Mouse (Mus musculus) hindbrain, postnatal 0 days (tissue): Measurements from ENCODE around the gene Rab8a. TPM values are rescaled to one million over a fixed set of nuclear protein-coding genes. Genes with fewer than 3 reads are reported as not detected.

Experiments used
- ATAC-seq: fragments of 200-750 bp; cut with Nextera tagmentation; 2 replicates; pipeline ENCODE4 v1.8.0; 2017; ENCODE audit warnings: mild to moderate bottlenecking, moderate TSS enrichment, moderate library complexity
- DNase-seq: peaks from one replicate; pipeline ENCODE4 v3.0.0-alpha.2; 2015; ENCODE audit warnings: low spot score
- H3K27ac ChIP-seq: fragments of 300-500 bp; sonication (generic); 2 replicates; pipeline ENCODE4 v1.5.1; 2014; ENCODE audit warnings: mild to moderate bottlenecking
- H3K27me3 ChIP-seq: fragments of 300-500 bp; sonication (generic); 2 replicates; pipeline ENCODE4 v1.6.1; 2014; ENCODE audit warnings: low read length, mixed read lengths; ENCODE audit not compliant: insufficient read depth
- H3K36me3 ChIP-seq: fragments of 300-500 bp; sonication (generic); 2 replicates; pipeline ENCODE4 v1.6.1; 2014; ENCODE audit warnings: low read length, mixed read lengths; ENCODE audit not compliant: insufficient read depth
- H3K4me1 ChIP-seq: fragments of 300-500 bp; sonication (generic); 2 replicates; pipeline ENCODE4 v1.6.1; 2014; ENCODE audit warnings: antibody characterized with exemption, low read length, mixed read lengths; ENCODE audit not compliant: insufficient read depth
- H3K4me2 ChIP-seq: fragments of 300-500 bp; sonication (generic); 2 replicates; pipeline ENCODE4 v1.6.1; 2014; ENCODE audit warnings: low read depth, mild to moderate bottlenecking, low read length, moderate library complexity, mixed read lengths
- H3K4me3 ChIP-seq: fragments of 300-500 bp; sonication (generic); 2 replicates; pipeline ENCODE4 v1.5.1; 2014; ENCODE audit warnings: low read length
- H3K9ac ChIP-seq: fragments of 300-500 bp; sonication (generic); replicated peaks from 2 replicates; pipeline ENCODE4 v1.6.1; 2014; ENCODE audit warnings: mild to moderate bottlenecking, low read length, moderate library complexity, mixed read lengths
- H3K9me3 ChIP-seq: fragments of 300-500 bp; sonication (generic); 2 replicates; pipeline ENCODE4 v1.6.1; 2016; ENCODE audit warnings: low read length, mixed read lengths
- CTCF ChIP-seq: IDR thresholded peaks from 2 replicates; pipeline ENCODE4 v1.5.1; 2016; ENCODE audit warnings: antibody characterized with exemption, control low read depth, low read depth
- WGBS: fragments of 180-500 bp; shearing (Covaris S2); extraction: QIAGEN DNeasy Blood & Tissue Kit; methylation state at CpG from one replicate; pipeline ENCODE4 v1.1.7; 2014; 5-methylcytosine and 5-hydroxymethylcytosine counted together
- polyA plus RNA-seq: library from polyadenylated mRNA; unstranded; fragments of >200 nt; fragmentation: Nextera tagmentation; extraction: Ambion mirVana; gene quantifications from 2 replicates; pipeline ENCODE4 v1.2.1, GENCODE M21; 2015
- total RNA-seq: library from RNA; depleted of rRNA; stranded (reverse); fragments of >200 nt; gene quantifications from 2 replicates; pipeline ENCODE4 v1.2.3, GENCODE M21; 2014; rRNA removed

The Rab8a gene
- total and polyA plus RNA-seq, 2 experiments from 2014 or later = 29.5 to 71.5 TPM

DNA sequence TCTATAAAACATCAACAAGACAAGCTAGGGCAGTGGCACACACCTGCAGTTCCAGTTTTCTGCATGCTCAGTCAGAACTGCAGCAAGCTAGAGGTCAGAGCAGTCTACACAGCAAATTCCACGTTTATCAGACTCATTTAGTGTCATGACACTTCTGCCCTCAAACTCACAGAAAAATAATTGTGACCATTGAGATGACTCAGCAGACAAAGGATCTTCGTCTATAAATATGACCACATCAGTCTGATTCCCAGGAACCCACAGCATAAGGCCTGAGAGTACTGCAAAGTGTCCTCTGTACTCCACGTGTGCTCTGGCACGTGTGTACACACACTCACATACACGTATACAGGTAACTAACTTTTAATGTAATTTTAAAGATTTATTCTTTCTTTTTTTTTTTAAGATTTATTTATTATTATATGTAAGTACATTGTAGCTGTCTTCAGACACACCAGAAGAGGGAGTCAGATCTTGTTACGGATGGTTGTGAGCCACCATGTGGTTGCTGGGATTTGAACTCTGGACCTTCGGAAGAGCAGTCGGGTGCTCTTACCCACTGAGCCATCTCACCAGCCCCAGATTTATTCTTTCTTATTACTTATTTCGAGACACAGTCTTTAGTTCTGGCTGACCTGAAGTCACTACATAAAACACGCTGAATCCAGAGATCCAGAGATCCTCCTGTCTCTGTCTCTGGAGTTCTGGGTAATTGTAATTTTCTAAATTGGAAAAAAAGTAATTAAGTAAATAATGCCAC lies 58.0 kb downstream of the Rab8a start:
- DNase-seq = no peak
- no peaks in the 10 kb centered on the region for H3K27me3 ChIP-seq
- no peaks in the 10 kb centered on the region for H3K9me3 ChIP-seq
- WGBS = 75% methylated on average over 9 of the region's 10 CpGs
- H3K27ac ChIP-seq = no peak overlapping the region
- H3K4me2 ChIP-seq = peak overlapping the region; percentile 88
- peaks cover 10% of the 10 kb centered on the region for H3K36me3 ChIP-seq
- no peak for TF ChIP-seq CTCF
- H3K4me1 ChIP-seq = peaks cover 7% of the 10 kb centered on the region
- peak; percentile 33 for ATAC-seq
- peak overlapping the region; percentile 83 for H3K4me3 ChIP-seq
- no peak overlapping the region for H3K9ac ChIP-seq

GRCm38 (mm10) chr8:72219541-72220363 lies 58.8 kb downstream of the Rab8a start, which contains the start of gene Fam32a:
Fam32a (plus strand) TSS chr8:72219730.
- TF ChIP-seq CTCF = no peak
- H3K27ac ChIP-seq = peak within 1 kb of the TSS; percentile 84
- peak within 1 kb of the TSS; percentile 72 for H3K9ac ChIP-seq
- peak; percentile 98 for ATAC-seq
- DNase-seq = peak; percentile 98
- no peaks in the 10 kb centered on the region for H3K9me3 ChIP-seq
- peak within 1 kb of the TSS; percentile 83 for H3K4me3 ChIP-seq
- 16% methylated on average over 39 of the region's 39 CpGs for WGBS
- peaks cover 10% of the 10 kb centered on the region for H3K36me3 ChIP-seq
- no peaks in the 10 kb centered on the region for H3K27me3 ChIP-seq
- peak within 1 kb of the TSS; percentile 88 for H3K4me2 ChIP-seq
- peaks cover 7% of the 10 kb centered on the region for H3K4me1 ChIP-seq

- DNase-seq (no peak), ATAC-seq (no peak)
- peaks cover 7% of the 10 kb centered on the region for H3K4me1 ChIP-seq
- no peak overlapping the region for H3K27ac ChIP-seq
- H3K36me3 ChIP-seq = peaks cover 10% of the 10 kb centered on the region
- peak overlapping the region; percentile 83 for H3K4me3 ChIP-seq
- no peak overlapping the region for H3K9ac ChIP-seq
- no peaks in the 10 kb centered on the region for H3K9me3 ChIP-seq
- peak; percentile 32; the same call in 1 of the 2 replicates for TF ChIP-seq CTCF
- H3K4me2 ChIP-seq = peak overlapping the region; percentile 88
- H3K27me3 ChIP-seq = no peaks in the 10 kb centered on the region
- WGBS = 82% methylated on average over 4 of the region's 4 CpGs
Observed at GRCm38 (mm10) chr8:72220758-72221157, 59.8 kb downstream of the Rab8a start.

DNA sequence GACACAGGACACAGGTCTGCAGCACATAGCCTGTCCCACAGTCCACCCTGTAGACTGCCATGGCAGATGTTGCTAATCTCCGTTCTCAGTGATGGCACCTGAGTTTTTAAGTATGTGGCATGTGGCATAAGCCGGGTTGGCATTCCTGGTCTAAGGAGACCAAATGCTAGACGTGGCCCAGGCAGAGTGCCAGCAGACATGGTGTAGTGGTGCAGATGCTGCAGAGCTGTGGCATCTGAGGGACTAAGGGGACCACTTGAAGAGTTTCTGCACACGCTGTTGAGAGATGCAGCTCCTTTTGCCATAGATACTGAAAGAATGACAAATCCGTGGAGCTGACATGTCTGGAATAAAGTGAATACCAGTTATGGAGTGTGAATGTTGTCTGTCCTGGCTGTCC lies 61.7 kb downstream of the Rab8a start:
- Histone ChIP-seq H3K4me2 (no peak overlapping the region), H3K9me3 (no peaks in the 10 kb centered on the region), H3K9ac (no peak overlapping the region), H3K27me3 (no peaks in the 10 kb centered on the region), H3K36me3 (peaks cover 10% of the 10 kb centered on the region), H3K4me1 (peaks cover 7% of the 10 kb centered on the region), H3K4me3 (no peak overlapping the region), H3K27ac (no peak overlapping the region)
- WGBS = 89% methylated on average over 5 of the region's 5 CpGs
- DNase-seq (no peak), ATAC-seq (no peak)
- TF ChIP-seq CTCF = no peak

Other genes with a start within 250 kb of the Rab8a start
- 23.8 and 24.8 TPM in 2 replicates for gene Zfp961, start 210.2 kb upstream of the Rab8a start, total RNA-seq
- 11.0 and 14.6 TPM in 2 replicates for gene Zfp961, start 210.2 kb upstream of the Rab8a start, polyA plus RNA-seq
- gene Cyp4f18, start 151.6 kb upstream of the Rab8a start, total RNA-seq = not detected in 2 replicates
- gene Cyp4f18, start 151.6 kb upstream of the Rab8a start, polyA plus RNA-seq = 0.46 and 0.78 TPM in 2 replicates
- not detected in 2 replicates for gene Olfr372, start 120.0 kb upstream of the Rab8a start, total RNA-seq
- gene Olfr372, start 120.0 kb upstream of the Rab8a start, polyA plus RNA-seq = not detected in 2 replicates
- gene Olfr373, start 78.0 kb upstream of the Rab8a start, total RNA-seq = not detected in 2 replicates
- 0.04 TPM in 1 of 2 replicates, not detected in the other for gene Olfr373, start 78.0 kb upstream of the Rab8a start, polyA plus RNA-seq
- not detected in 2 replicates for gene Olfr374, start 54.2 kb upstream of the Rab8a start, total RNA-seq
- gene Olfr374, start 54.2 kb upstream of the Rab8a start, polyA plus RNA-seq = not detected in 2 replicates
- 76.2 and 83.2 TPM in 2 replicates for gene Tpm4, start 26.2 kb upstream of the Rab8a start, total RNA-seq
- 124 and 127 TPM in 2 replicates for gene Tpm4, start 26.2 kb upstream of the Rab8a start, polyA plus RNA-seq
- gene Hsh2d, start 28.4 kb downstream of the Rab8a start, total RNA-seq = not detected in 2 replicates
- gene Hsh2d, start 28.4 kb downstream of the Rab8a start, polyA plus RNA-seq = 0.14 TPM in 1 of 2 replicates, not detected in the other
- gene Cib3, start 51.6 kb downstream of the Rab8a start, total RNA-seq = not detected in 2 replicates
- not detected in 2 replicates for gene Cib3, start 51.6 kb downstream of the Rab8a start, polyA plus RNA-seq
- gene Gm11034, start 52.4 kb downstream of the Rab8a start, total RNA-seq = not detected in 2 replicates
- not detected in 2 replicates for gene Gm11034, start 52.4 kb downstream of the Rab8a start, polyA plus RNA-seq
- 90.0 and 94.7 TPM in 2 replicates for gene Fam32a, start 58.5 kb downstream of the Rab8a start, total RNA-seq
- 78.9 and 83.2 TPM in 2 replicates for gene Fam32a, start 58.5 kb downstream of the Rab8a start, polyA plus RNA-seq
- gene Ap1m1, start 78.8 kb downstream of the Rab8a start, total RNA-seq = 76.8 and 81.3 TPM in 2 replicates
- 197 and 216 TPM in 2 replicates for gene Ap1m1, start 78.8 kb downstream of the Rab8a start, polyA plus RNA-seq
- gene Gm10282, start 144.1 kb downstream of the Rab8a start, total RNA-seq = 0.36 and 1.5 TPM in 2 replicates
- 11.7 and 12.3 TPM in 2 replicates for gene Gm10282, start 144.1 kb downstream of the Rab8a start, polyA plus RNA-seq
- 4.3 and 8.2 TPM in 2 replicates for gene Klf2, start 157.8 kb downstream of the Rab8a start, total RNA-seq
- 8.8 and 9.9 TPM in 2 replicates for gene Klf2, start 157.8 kb downstream of the Rab8a start, polyA plus RNA-seq